Mouse (Mus musculus) heart, postnatal 0 days (tissue): ENCODE data around the gene Ccr8.

ENCODE experiments used
- CTCF ChIP-seq: IDR thresholded peaks from 2 replicates; pipeline ENCODE4 v1.5.1; 2016; ENCODE audit warnings: antibody characterized with exemption, control low read depth, low read depth
- EP300 ChIP-seq: IDR thresholded peaks from 2 replicates; pipeline ENCODE4 v1.6.1; 2016; ENCODE audit warnings: antibody characterized with exemption, low read depth

DNA sequence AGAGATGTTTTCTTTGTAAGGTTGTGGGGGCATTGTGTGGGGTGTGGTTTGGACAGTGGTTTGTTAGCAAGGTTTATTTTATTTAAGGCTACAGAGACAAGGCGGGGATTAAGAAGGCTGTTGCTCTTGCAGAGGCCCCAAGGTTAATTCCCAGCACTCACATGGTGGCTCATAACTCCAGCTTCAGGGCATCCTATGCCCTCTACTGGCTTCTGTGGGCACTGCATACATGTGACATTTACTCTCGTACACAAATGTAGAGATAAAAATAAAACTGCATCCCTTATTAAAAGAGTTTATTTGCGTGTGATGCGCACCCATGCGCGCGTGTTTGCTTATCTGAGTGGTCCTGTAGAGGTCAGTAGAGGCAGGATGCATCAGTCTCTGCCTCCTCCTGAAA is 2.8 kb upstream of the Ccr8 start:
- no peak for TF ChIP-seq CTCF
- TF ChIP-seq EP300 = no peak
